Mouse (Mus musculus) midbrain, embryonic 13.5 days (tissue): ENCODE measurements at regions not wholly inside any gene's neighbourhood (a gene's known extent, or its start where the extent isn't known, plus 50 kb on each side); places are given as distances from the start of the nearest gene placed in this dataset.

Experiments
- ATAC-seq: fragments of 200-750 bp; cut with Nextera tagmentation; 2 replicates; pipeline ENCODE4 v1.8.0; 2017; ENCODE audit warnings: mild to moderate bottlenecking, moderate TSS enrichment, moderate library complexity
- H3K27ac ChIP-seq: fragments of 300-500 bp; sonication (generic); 2 replicates; pipeline ENCODE4 v1.5.1; 2015; ENCODE audit warnings: inconsistent platforms, mild to moderate bottlenecking, moderate library complexity
- H3K27me3 ChIP-seq: fragments of 300-500 bp; sonication (generic); 2 replicates; pipeline ENCODE4 v1.6.1; 2015; ENCODE audit warnings: mild to moderate bottlenecking, inconsistent platforms
- H3K36me3 ChIP-seq: fragments of 300-500 bp; sonication (generic); 2 replicates; pipeline ENCODE4 v1.6.1; 2015; ENCODE audit warnings: mild to moderate bottlenecking, inconsistent platforms
- H3K4me1 ChIP-seq: fragments of 300-500 bp; sonication (generic); replicated peaks from 2 replicates; pipeline ENCODE4 v1.6.1; 2015; ENCODE audit warnings: inconsistent platforms
- H3K4me2 ChIP-seq: fragments of 300-500 bp; sonication (generic); replicated peaks from 2 replicates; pipeline ENCODE4 v1.6.1; 2015; ENCODE audit warnings: moderate library complexity, mild to moderate bottlenecking, inconsistent platforms
- H3K4me3 ChIP-seq: fragments of 300-500 bp; sonication (generic); replicated peaks from 2 replicates; pipeline ENCODE4 v1.5.1; 2015; ENCODE audit warnings: mild to moderate bottlenecking, inconsistent platforms
- H3K9ac ChIP-seq: fragments of 300-500 bp; sonication (generic); replicated peaks from 2 replicates; pipeline ENCODE4 v1.6.1; 2015; ENCODE audit warnings: mild to moderate bottlenecking, inconsistent platforms
- H3K9me3 ChIP-seq: fragments of 300-500 bp; sonication (generic); 2 replicates; pipeline ENCODE4 v1.6.1; 2016; ENCODE audit warnings: mild to moderate bottlenecking, inconsistent platforms
- WGBS: fragments of 180-500 bp; shearing (Covaris S2); methylation state at CpG from one replicate; pipeline ENCODE4 v1.1.7; 2015; 5-methylcytosine and 5-hydroxymethylcytosine counted together

- Histone ChIP-seq H3K4me1 (no peaks in the 10 kb centered on the region), H3K4me3 (no peak overlapping the region), H3K27me3 (no peaks in the 10 kb centered on the region), H3K36me3 (no peaks in the 10 kb centered on the region), H3K9me3 (no peaks in the 10 kb centered on the region), H3K9ac (no peak overlapping the region), H3K27ac (no peak overlapping the region), H3K4me2 (no peak overlapping the region)
- no peak for ATAC-seq
- WGBS = 86% methylated on average over 3 of the region's 3 CpGs
Measured at GRCm38 (mm10) chr15:70982719-70983118, 2851.6 kb upstream of the Gm6569 start.

DNA sequence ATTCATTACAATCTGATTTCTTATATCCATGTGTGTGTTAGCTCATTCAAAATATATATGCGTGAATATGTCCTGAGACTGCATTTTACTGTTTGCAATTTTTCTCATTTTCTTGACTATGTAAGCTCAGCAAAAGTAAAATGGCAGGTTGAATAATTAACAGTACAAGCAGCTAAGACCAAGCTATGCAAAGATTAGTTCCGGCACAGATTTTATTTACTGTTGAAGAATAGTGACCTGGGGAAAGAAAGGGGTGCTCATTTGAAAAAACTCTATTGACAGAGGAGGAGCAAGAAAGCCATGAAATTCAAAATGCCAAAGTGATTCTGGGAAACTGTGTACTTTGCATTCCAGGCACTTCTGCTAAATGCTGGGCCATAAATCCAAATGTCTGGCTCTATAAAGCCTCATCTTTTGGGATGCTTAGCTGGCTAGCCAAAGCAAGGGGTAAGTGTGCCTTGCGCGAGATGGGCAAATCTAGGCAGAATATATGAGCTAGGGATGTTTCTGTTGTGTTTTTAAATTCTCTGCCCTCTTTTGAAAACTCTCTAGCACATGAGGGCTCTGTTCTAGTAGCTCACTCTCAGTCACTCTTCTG lies 2846.3 kb upstream of the Gm6569 start:
- no peaks in the 10 kb centered on the region for H3K9me3 ChIP-seq
- ATAC-seq = no peak

DNA sequence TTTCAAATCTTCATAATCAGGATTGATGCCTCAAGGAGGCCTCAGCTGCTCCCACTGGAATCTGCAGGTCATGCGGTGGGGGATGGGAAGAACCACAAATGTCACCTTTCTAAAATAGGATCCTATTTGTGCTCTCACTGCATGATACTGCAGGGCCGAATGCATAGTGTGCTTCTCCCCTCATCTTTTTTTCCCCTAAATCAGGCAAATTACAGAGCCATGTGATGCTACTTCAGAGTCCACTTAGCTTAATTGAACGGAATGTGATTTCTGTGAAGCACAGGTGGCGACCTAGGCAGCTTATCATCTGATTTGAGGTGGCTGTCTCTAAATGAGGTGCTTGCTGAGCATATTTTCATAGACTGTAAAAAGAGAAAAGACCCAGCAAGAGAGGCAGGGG lies 2841.0 kb upstream of the Gm6569 start:
- H3K9ac ChIP-seq = no peak overlapping the region
- peaks cover 3% of the 10 kb centered on the region; the same call in 1 of the 2 replicates for H3K4me1 ChIP-seq
- H3K4me2 ChIP-seq = no peak overlapping the region
- no peaks in the 10 kb centered on the region for H3K36me3 ChIP-seq
- WGBS = 71% methylated on average over 4 of the region's 4 CpGs
- H3K4me3 ChIP-seq = no peak overlapping the region
- H3K27me3 ChIP-seq = no peaks in the 10 kb centered on the region
- H3K9me3 ChIP-seq = no peaks in the 10 kb centered on the region
- H3K27ac ChIP-seq = no peak overlapping the region
- peak; percentile 45; the same call in 1 of the 2 replicates for ATAC-seq

More for the DNA sequence above, 2846.3 kb upstream of the Gm6569 start:
- Histone ChIP-seq H3K36me3 (no peaks in the 10 kb centered on the region), H3K27me3 (no peaks in the 10 kb centered on the region), H3K27ac (no peak overlapping the region), H3K4me3 (no peak overlapping the region), H3K4me2 (no peak overlapping the region), H3K4me1 (no peaks in the 10 kb centered on the region), H3K9ac (no peak overlapping the region)
- WGBS = 76% methylated on average over 4 of the region's 4 CpGs

DNA sequence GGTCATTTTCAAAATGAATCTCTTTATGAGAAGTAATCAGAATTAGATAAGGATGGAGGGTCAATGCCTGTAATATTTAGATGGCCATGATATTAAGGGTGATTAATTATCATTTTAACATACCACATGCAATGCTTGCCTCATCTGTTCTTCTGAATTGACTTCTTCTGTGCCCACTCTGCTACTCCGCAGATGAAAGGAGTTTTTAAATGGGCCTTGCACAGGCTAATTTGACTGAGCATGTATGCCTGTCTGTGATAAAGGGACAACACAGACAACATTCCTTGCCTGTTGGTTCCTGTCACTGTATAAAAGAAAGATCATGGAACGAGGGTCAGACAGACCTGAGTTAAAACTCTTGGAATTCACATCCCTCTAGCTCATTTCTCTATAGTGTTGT lies 2824.0 kb upstream of the Gm6569 start:
- Histone ChIP-seq H3K36me3 (no peaks in the 10 kb centered on the region), H3K4me3 (no peak overlapping the region), H3K9me3 (no peaks in the 10 kb centered on the region), H3K27me3 (no peaks in the 10 kb centered on the region), H3K9ac (no peak overlapping the region), H3K27ac (no peak overlapping the region), H3K4me1 (peaks cover 9% of the 10 kb centered on the region), H3K4me2 (no peak overlapping the region)
- peak; percentile 37; the same call in 1 of the 2 replicates for ATAC-seq
- 34% methylated on average over 2 of the region's 2 CpGs for WGBS

DNA sequence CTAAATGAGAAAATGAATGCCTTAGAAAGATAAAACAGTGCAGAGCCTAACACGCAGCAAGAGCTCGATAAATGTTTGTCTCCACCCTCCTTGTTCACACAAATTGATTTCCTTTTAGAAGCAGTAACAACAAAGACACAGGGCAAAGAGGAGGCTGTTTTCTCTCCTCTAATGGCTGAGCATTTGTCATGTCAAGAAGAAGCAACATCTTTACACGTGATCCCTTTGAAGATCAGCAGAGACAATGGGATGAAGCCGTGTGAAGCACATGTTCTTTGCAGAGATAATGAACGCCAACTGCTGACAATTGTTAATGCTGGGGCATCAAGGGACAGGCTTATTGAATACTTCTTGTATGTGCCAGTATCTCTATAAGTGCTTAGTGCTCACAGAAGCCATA lies 2823.6 kb upstream of the Gm6569 start:
- peak; percentile 75 for ATAC-seq
- Histone ChIP-seq H3K4me3 (no peak overlapping the region), H3K4me2 (no peak overlapping the region), H3K9me3 (no peaks in the 10 kb centered on the region), H3K27me3 (no peaks in the 10 kb centered on the region), H3K27ac (no peak overlapping the region), H3K4me1 (peaks cover 9% of the 10 kb centered on the region), H3K36me3 (no peaks in the 10 kb centered on the region), H3K9ac (no peak overlapping the region)
- 12% methylated on average over 5 of the region's 5 CpGs for WGBS

DNA sequence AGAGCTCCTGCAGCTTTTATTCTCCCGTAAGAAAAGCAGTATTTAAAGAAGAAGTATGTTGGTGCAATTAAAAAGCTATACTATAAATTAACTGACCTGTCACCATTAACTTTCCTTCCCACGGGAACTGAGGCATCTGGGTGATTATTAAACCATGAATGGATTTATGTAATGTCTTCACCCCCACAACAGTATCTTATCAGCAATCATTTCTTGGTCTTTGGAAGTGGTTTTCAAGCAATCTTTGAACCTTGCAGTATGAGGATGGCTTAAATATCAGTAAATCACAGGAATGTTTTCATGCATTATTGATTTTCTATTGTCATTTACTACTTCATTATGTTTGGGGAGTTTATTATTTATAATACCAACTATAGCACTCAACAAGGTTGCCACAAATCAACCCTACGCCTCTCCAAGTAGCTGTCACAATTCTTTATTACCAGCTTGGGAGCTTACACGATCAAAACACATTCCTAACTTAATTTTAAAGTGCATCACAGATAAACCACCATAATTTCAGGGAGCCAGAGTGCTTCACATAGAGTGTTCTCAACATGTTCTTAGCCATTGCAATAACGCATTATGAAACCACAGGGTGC lies 2780.0 kb upstream of the Gm6569 start:
- no peak for ATAC-seq
- no peak overlapping the region for H3K27ac ChIP-seq
- no peaks in the 10 kb centered on the region for H3K27me3 ChIP-seq
- no peak overlapping the region for H3K9ac ChIP-seq
- no peak overlapping the region for H3K4me2 ChIP-seq
- H3K36me3 ChIP-seq = no peaks in the 10 kb centered on the region
- H3K4me1 ChIP-seq = no peaks in the 10 kb centered on the region
- no peak overlapping the region for H3K4me3 ChIP-seq
- 79% methylated on average over 5 of the region's 5 CpGs for WGBS
- H3K9me3 ChIP-seq = no peaks in the 10 kb centered on the region

- Histone ChIP-seq H3K36me3 (no peaks in the 10 kb centered on the region), H3K4me3 (no peak overlapping the region), H3K27me3 (no peaks in the 10 kb centered on the region), H3K4me2 (no peak overlapping the region), H3K9ac (no peak overlapping the region), H3K9me3 (no peaks in the 10 kb centered on the region), H3K27ac (no peak overlapping the region), H3K4me1 (no peaks in the 10 kb centered on the region)
- 96% methylated on average over 1 of the region's 1 CpGs for WGBS
- no peak for ATAC-seq
Measured at GRCm38 (mm10) chr15:71086367-71086997, 2747.9 kb upstream of the Gm6569 start.

DNA sequence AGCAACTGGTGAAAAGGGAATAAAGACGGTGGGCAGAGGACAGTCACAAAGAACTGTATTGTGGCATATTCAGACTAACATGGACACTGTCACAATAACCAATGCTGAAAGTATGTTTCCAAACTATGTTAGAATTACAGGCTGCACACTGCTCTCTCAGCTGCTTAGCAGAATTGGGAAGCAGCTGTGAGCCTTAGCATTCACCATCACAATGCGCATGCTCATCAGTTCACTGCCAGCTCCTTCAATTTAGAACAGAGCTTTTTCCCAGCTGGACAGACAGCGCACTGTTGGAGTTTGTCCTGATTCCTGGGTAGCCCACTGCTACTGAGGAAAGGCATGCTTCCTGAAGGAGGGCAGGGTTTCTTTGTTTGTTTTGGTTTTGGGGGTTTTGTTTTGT lies 2735.2 kb upstream of the Gm6569 start:
- WGBS = 49% methylated on average over 3 of the region's 3 CpGs
- Histone ChIP-seq H3K4me2 (no peak overlapping the region), H3K4me1 (no peaks in the 10 kb centered on the region), H3K27me3 (no peaks in the 10 kb centered on the region), H3K36me3 (no peaks in the 10 kb centered on the region), H3K27ac (no peak overlapping the region), H3K4me3 (no peak overlapping the region), H3K9me3 (no peaks in the 10 kb centered on the region), H3K9ac (no peak overlapping the region)
- ATAC-seq = no peak

- no peak overlapping the region for H3K4me3 ChIP-seq
- H3K4me1 ChIP-seq = no peaks in the 10 kb centered on the region
- peak; percentile 58; the same call in 1 of the 2 replicates for ATAC-seq
Measured at GRCm38 (mm10) chr15:71129802-71130201, 2704.6 kb upstream of the Gm6569 start.

GRCm38 (mm10) chr15:71157680-71158079 lies 2676.7 kb upstream of the Gm6569 start:
- 72% methylated on average over 2 of the region's 2 CpGs for WGBS
- H3K27me3 ChIP-seq = no peaks in the 10 kb centered on the region
- no peak overlapping the region for H3K27ac ChIP-seq
- H3K9me3 ChIP-seq = no peaks in the 10 kb centered on the region
- no peak overlapping the region for H3K9ac ChIP-seq
- H3K4me1 ChIP-seq = no peaks in the 10 kb centered on the region
- no peak for ATAC-seq
- no peak overlapping the region for H3K4me3 ChIP-seq
- no peak overlapping the region for H3K4me2 ChIP-seq
- no peaks in the 10 kb centered on the region for H3K36me3 ChIP-seq

More at GRCm38 (mm10) chr15:71129802-71130201, 2704.6 kb upstream of the Gm6569 start:
- no peaks in the 10 kb centered on the region for H3K27me3 ChIP-seq
- H3K4me2 ChIP-seq = no peak overlapping the region
- no peak overlapping the region for H3K27ac ChIP-seq
- no peaks in the 10 kb centered on the region for H3K36me3 ChIP-seq
- no peaks in the 10 kb centered on the region for H3K9me3 ChIP-seq
- H3K9ac ChIP-seq = no peak overlapping the region

DNA sequence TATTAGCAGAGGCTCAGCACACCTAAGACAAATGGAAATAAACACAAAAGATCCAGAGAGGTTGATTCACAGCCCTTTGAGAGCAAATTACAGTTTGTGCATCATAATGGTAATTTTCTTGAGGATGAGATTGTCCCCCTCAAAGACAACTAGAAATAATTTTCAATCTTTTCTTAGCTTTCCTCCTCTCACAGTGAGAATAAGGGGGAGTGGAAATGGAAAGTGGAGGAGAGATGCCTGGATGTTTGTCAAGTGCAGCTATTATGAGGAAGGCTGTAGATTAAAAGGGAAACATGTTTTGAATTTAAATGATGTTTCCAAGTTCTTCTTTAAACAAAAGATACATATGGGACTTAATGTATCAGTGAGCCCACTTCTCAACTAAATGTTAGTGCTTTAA lies 2672.3 kb upstream of the Gm6569 start:
- no peak for ATAC-seq
- Histone ChIP-seq H3K9me3 (no peaks in the 10 kb centered on the region), H3K4me1 (no peaks in the 10 kb centered on the region), H3K36me3 (no peaks in the 10 kb centered on the region), H3K4me2 (no peak overlapping the region), H3K27ac (no peak overlapping the region), H3K27me3 (no peaks in the 10 kb centered on the region), H3K4me3 (no peak overlapping the region), H3K9ac (no peak overlapping the region)

GRCm38 (mm10) chr15:71195011-71195739 lies 2639.2 kb upstream of the Gm6569 start:
- no peaks in the 10 kb centered on the region for H3K27me3 ChIP-seq
- no peak overlapping the region for H3K27ac ChIP-seq
- no peak overlapping the region for H3K4me2 ChIP-seq
- H3K36me3 ChIP-seq = no peaks in the 10 kb centered on the region
- ATAC-seq = no peak; the same call in 1 of the 2 replicates
- WGBS = 52% methylated on average over 11 of the region's 11 CpGs
- H3K4me1 ChIP-seq = no peaks in the 10 kb centered on the region
- no peak overlapping the region for H3K4me3 ChIP-seq
- no peaks in the 10 kb centered on the region for H3K9me3 ChIP-seq
- no peak overlapping the region for H3K9ac ChIP-seq
